Mouse (Mus musculus) thymus, adult 18-20 months (tissue): ENCODE data around the gene Hmga2.

Experiments
- DNase-seq, 2 experiments: peaks; one replicate each; pipeline ENCODE4 v3.0.0; 2022; ENCODE audit warnings: mixed read lengths in 2 of 2

The Hmga2 gene

DNA sequence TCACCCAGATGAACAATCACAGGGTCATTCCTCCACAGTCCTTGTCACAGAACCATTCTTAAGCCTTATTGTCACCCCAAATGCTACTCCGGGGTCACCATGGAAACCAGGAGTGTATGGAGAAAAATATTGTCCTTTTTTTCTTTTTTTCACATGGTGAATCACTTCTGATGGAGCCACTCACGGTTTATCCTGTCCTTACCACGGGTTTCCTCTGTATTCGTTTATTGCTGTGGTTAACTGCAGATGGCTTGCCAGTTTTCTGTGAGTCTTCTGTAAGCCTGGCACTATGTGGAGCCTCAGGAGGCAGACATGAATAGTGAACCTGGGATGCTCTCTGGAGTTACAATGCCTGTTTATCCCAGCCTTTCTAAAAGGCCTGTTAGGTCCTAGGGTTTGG, 53.4 kb downstream of the Hmga2 start:
- no peak for DNase-seq

GRCm38 (mm10) chr10:120422050-120422449, 54.2 kb downstream of the Hmga2 start:
- no peak for DNase-seq

- no peak for DNase-seq
These were observed 55.2 kb downstream of the Hmga2 start for GRCm38 (mm10) chr10:120420971-120421629.

GRCm38 (mm10) chr10:120418738-120419523, 57.3 kb downstream of the Hmga2 start:
- DNase-seq, result no peak

DNA sequence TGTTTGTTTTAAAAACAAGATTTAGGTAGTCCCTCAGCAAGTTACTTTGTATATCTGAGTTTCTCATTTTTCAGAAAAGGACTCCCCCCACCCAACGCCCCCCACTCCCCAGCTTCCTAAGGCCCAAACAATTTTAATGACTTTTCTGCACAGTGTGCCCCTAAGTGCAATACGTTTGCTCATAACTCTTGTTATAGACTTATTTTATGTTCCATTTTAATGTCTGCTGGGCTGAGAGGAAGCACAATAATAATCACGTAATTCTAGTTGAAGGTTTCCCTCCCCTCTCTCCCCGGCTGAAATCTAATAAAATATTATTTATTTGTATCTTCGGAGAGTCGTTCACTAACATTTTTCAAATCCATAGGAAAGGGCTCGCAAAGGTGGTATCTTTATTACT, 58.1 kb downstream of the Hmga2 start:
- DNase-seq, result no peak

GRCm38 (mm10) chr10:120417488-120418118, 58.7 kb downstream of the Hmga2 start:
- DNase-seq, result no peak

DNA sequence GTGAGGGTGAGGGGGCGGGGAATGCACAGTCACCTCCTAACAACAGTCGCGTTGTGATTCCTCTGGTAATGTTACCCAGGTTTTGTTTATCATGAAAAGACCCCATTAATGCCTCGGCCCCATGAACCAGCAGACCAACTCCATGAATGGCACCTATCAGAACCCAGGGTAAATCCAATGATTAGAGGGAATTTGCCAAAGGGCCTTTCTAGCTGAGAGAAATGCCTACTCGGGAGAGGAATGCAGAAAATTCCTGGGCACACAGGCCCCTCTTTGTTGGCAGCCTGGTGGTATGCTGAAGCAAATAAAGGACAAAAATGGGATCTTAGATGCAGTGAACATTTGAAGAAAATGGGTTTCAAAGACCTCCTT, 59.2 kb downstream of the Hmga2 start:
- no peak for DNase-seq

- no peak for DNase-seq
These were observed 59.6 kb downstream of the Hmga2 start for GRCm38 (mm10) chr10:120416628-120417027.

DNA sequence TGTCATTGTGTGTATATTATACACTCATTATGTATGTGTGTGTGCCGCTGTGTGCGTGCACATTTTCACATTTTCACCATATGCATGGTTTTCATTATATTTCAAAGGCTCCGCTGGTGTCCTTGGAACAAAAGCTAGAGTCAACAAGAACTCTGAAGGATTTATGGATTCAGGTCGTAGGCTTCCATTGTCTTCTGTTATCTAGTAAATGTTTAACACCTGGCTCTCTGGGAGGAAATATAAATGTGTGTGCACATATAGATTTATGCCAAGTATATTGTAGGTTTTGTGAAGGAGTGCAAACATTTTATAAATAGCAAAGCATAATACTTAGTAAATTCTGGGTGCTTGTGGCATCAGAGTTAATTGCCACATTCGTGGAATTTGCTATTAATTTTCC, 64.1 kb downstream of the Hmga2 start:
- DNase-seq, result no peak

DNA sequence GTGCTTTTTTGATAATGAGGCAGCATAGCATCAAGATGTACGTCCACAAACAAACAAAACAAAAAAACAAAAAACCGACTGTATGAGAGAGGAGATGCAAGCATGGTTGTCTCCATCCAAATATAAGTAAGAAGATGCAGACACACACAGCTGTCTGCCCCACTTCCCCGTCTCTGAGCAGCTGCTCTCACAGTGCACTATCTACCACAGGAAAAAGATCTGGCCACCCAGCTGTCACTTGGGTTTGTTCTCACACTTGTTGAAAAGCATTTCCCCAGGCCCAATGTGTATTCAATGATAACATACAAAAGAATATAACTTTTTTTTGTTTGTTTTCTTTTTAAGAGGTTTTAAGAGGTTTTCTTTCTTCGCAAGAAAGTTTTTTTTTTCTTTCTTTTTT, 65.3 kb downstream of the Hmga2 start:
- DNase-seq, result no peak

DNA sequence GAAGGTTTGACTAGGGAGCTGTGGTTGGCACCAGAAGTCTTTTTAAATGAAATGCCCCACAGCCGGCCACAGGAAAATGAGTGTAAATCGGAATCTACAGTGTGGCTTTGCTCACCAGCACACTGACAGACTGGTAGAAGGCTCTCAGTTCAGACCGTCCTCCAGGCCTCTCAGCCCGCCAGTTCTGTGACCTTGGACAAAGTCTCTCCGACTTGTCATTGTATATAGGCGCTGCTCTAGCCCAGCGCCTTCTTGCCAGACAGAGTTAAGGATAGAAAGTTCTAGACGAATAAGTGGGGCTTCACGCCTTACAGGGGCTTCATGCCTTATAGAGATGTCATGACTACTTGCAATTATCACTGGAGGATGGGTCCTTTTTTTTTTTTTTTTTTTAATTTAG, 67.1 kb downstream of the Hmga2 start:
- no peak for DNase-seq

GRCm38 (mm10) chr10:120407230-120407629, 69.0 kb downstream of the Hmga2 start:
- no peak for DNase-seq

- no peak for DNase-seq
These were observed 70.2 kb downstream of the Hmga2 start for GRCm38 (mm10) chr10:120406038-120406437.

DNA sequence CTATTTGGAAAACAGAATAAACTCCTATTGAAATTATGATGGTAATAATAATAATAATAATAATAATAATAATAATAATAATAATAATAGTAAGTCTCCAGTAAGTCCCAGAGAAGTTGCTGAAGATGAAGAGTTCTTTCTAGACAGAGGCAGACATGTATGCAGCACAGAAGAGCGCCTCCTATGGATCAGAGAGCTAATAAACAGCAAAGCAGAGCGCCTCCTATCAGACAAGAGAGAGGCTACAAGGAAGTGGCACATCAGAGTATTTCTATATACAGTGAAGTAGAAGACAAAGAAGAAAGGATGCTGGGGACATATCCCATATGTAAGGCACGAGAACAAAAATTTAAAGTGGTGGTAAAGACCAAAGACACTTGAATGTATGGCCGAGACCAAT, 70.9 kb downstream of the Hmga2 start:
- DNase-seq, result no peak

- DNase-seq, result no peak
These were observed 73.3 kb downstream of the Hmga2 start for GRCm38 (mm10) chr10:120402966-120403365.

DNA sequence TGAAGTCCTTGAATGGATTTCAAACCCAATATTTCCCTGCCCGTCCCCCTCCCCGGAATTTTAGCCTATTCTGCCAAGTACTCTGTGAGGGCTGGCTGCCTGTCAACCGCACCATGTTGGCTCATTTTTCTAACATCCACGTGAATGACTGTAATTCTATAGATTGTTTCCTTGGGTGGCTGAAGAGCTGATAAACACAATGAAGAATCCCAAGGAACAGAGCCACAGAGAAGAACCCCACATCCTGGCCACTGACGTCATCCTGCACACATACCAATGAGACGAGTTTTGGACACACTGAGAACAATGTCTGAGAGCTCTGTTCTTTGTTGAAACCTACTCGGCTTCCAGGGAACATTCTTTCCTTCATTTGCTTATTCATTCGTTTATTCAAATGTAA, 74.5 kb downstream of the Hmga2 start:
- DNase-seq, result no peak

DNA sequence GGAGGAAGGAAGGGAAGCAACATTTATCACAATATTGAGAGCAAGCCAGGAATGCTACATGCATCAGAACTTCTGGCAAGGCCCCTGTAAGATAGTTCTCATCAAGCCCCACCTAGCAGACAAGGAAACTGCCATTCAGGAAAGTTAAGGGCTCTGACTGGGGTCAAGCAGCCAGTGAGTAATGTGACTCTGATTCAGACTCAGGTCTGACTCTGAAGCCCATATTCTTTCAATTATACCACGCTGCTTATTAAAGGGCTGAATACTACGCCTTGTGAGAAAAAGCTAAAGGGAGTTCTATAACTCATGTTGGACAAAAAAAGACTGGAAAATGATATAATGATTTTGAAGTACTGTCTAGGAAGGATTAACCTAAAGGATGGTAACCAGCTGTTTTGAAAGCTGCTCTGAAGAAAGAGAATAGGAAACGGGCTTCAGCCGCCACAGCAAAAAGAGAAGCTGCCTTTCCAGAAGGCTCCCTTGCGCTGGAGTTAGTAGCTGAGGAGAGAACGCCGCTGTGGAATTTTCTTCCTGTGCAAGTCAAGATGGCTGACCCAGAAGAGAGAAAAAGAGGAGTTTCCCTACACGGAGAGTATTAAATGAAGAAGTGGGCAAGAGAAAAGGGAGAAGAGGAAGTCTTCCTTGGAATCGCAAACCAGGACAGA, 76.3 kb downstream of the Hmga2 start:
- DNase-seq, result no peak

DNA sequence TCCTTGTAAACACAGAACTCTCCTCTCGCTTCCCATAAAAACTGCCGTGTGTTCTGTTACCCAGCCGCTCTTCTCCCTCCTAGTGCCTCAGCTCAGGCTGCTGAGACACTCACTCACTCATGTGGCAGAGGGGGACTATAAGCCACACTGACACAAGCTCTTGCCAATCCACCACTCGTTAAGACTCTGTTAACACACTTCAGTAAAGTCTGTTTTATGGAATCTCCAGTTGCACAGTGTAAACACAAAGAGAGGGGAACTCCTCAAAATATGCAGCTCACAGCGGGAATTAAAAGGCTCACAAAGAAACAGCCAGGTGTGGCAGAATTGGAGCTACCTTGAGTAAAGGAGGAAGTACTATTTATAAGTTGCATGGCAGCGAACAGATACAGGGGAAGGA, 77.5 kb downstream of the Hmga2 start:
- no peak for DNase-seq

DNA sequence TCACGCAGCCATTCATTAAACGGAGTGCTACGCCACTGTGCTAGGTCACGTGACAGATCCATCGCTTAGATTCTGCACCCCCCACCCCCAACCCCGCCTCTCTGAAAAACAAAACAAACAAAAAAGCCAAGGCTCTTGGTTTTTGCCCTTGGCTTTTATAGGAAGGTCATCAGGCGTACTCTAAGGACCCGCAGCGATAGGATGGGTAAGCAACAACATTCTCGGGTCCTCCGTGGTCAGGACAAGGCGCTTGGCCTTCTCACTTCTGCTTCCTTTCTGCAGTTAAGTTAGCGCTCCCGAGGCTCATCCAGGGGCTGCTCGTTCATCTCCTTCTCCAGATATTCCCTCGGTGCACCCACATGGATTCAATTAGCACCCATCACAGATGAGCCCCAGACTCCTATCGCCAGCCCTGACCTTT, 79.0 kb downstream of the Hmga2 start:
- no peak for DNase-seq

GRCm38 (mm10) chr10:120395550-120395949, 80.7 kb downstream of the Hmga2 start:
- no peak for DNase-seq

DNA sequence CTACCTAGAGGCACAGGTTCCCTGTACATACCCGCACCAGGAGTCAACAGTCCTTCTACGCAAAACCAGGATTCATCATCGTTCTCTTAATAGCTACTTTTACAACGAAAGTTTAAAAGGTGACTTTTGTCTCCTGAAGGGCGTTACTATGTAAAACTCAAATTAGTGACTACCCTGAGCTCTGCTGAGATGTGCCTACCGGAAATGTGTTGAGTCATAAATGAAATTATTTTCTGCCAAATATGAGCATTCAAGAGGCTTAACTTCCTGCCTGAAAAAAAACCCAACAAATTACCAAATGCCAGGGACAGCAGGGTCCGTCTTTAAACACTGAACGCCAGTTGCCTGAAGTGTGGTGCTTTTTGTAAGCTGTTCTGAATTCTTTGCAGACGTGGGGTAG, 81.5 kb downstream of the Hmga2 start:
- no peak for DNase-seq

DNA sequence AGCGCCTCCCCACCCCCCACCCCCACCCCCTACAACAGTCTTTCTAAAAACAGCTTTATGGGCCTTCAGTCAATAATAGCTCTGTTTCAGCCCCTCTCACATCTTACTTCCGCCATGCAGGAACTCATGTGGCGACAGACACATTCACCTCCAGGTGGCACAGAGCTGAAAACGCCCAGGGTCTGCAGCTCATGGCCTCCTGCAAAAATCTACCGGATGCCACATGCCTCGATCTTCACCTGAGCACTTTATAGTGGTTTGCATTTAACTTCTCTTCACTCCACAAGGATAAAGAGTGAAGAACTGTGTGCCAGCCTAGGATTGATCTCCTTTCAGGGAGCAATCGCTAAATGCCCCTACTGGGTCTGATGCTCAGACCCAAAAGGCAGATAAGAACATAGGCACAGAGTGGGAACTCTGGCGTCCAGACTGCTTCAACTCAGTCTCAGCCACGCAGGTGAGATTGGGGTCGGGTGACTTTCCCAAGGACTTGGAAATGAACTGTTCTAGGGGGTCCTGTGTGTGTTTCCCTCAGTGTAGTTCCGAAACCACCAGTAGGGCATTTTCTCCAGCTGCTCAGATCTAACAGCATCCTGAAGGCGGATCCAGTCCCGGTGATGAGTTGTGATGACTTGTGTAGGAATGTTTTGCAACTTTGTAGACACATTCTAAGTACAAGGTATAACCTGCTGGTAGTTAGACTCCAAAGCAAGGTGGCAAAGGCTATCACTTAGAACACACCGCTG, 84.1 kb downstream of the Hmga2 start:
- DNase-seq, result no peak
